Mouse (Mus musculus) cortical plate, adult 2 months (tissue): ENCODE data around the gene Olfr1497. TPM values are rescaled to one million over a fixed set of nuclear protein-coding genes. Genes with fewer than 3 reads are reported as not detected.
"Not testable (repeated sequence)": the region's sequence is repeated elsewhere in the genome, so short reads cannot be mapped to it uniquely, and the experiment has no call there.

Source experiments
- H3K27ac ChIP-seq: fragments of 200-500 bp; 2 replicates; pipeline ENCODE4 v1.5.1; 2012; ENCODE audit warnings: low read length, control low read depth, inconsistent platforms; ENCODE audit not compliant: insufficient read depth
- H3K4me1 ChIP-seq: fragments of 200-500 bp; 2 replicates; pipeline ENCODE4 v1.6.1; 2011; ENCODE audit warnings: low read length; ENCODE audit not compliant: control insufficient read depth, insufficient read depth
- H3K4me3 ChIP-seq: fragments of 200-500 bp; 2 replicates; pipeline ENCODE4 v1.5.1; 2011; ENCODE audit warnings: mild to moderate bottlenecking, low read length, control low read depth; ENCODE audit not compliant: insufficient read depth
- CTCF ChIP-seq: fragments of 200-500 bp; IDR thresholded peaks from 2 replicates; pipeline ENCODE4 v1.5.1; 2011; ENCODE audit warnings: mild to moderate bottlenecking, control low read depth, low read length; ENCODE audit not compliant: insufficient read depth; ENCODE audit errors: extremely low read depth
- POLR2A ChIP-seq: fragments of 200-500 bp; IDR thresholded peaks from 2 replicates; pipeline ENCODE4 v1.6.1; 2011; ENCODE audit warnings: mild to moderate bottlenecking, low read length, control low read depth; ENCODE audit not compliant: insufficient read depth; ENCODE audit errors: extremely low read depth
- polyA plus RNA-seq: library from polyadenylated mRNA; depleted of rRNA; stranded (reverse); fragments of >200 nt; gene quantifications from 2 replicates; pipeline ENCODE4 v1.2.3, GENCODE M21; 2012; rRNA removed

The Olfr1497 gene
- not detected in 2 replicates for polyA plus RNA-seq

- TF ChIP-seq POLR2A = no peak
- no peak for TF ChIP-seq CTCF
- no peak within 1 kb of the TSS for H3K4me3 ChIP-seq
- no peak within 1 kb of the TSS for H3K27ac ChIP-seq
- H3K4me1 ChIP-seq = no peaks in the 10 kb centered on the region
Measured at GRCm38 (mm10) chr19:13798102-13798501, at the start of gene Olfr1497. Gene Olfr1497, minus strand, starts transcription at chr19:13798202.

GRCm38 (mm10) chr19:13830388-13830787 lies 32.4 kb upstream of the Olfr1497 start, which contains the start of gene Olfr1500:
Gene Olfr1500, minus strand, starts transcription at chr19:13830488.
- H3K4me3 ChIP-seq = no peak within 1 kb of the TSS
- H3K27ac ChIP-seq = no peak within 1 kb of the TSS
- TF ChIP-seq CTCF = no peak
- no peak for TF ChIP-seq POLR2A
- H3K4me1 ChIP-seq = no peaks in the 10 kb centered on the region

- no peak overlapping the region for H3K27ac ChIP-seq
- H3K4me1 ChIP-seq = no peaks in the 10 kb centered on the region
- TF ChIP-seq POLR2A (no peak), CTCF (no peak)
- H3K4me3 ChIP-seq = no peak overlapping the region
Measured at GRCm38 (mm10) chr19:13828447-13828846, 30.4 kb upstream of the Olfr1497 start.

GRCm38 (mm10) chr19:13820847-13821246 lies 22.8 kb upstream of the Olfr1497 start:
- H3K4me3 ChIP-seq = no peak overlapping the region
- TF ChIP-seq CTCF (no peak), POLR2A (no peak)

GRCm38 (mm10) chr19:13819347-13819746 lies 21.3 kb upstream of the Olfr1497 start, which contains the start of gene Olfr1499:
Gene Olfr1499, minus strand, starts transcription at chr19:13819447.
- H3K4me1 ChIP-seq = no peaks in the 10 kb centered on the region
- TF ChIP-seq POLR2A (no peak), CTCF (no peak)
- no peak within 1 kb of the TSS for H3K4me3 ChIP-seq

More at GRCm38 (mm10) chr19:13820847-13821246, 22.8 kb upstream of the Olfr1497 start:
- Histone ChIP-seq H3K4me1 (no peaks in the 10 kb centered on the region), H3K27ac (no peak overlapping the region)

GRCm38 (mm10) chr19:13818827-13819226 lies 20.8 kb upstream of the Olfr1497 start:
- TF ChIP-seq POLR2A (no peak), CTCF (0 out of 2 replicates have a peak, but pooled peaks have one; percentile 2)
- no peak overlapping the region for H3K4me3 ChIP-seq
- no peaks in the 10 kb centered on the region for H3K4me1 ChIP-seq
- no peak overlapping the region for H3K27ac ChIP-seq

More at GRCm38 (mm10) chr19:13819347-13819746, 21.3 kb upstream of the Olfr1497 start, which contains the start of gene Olfr1499:
- H3K27ac ChIP-seq = no peak within 1 kb of the TSS

GRCm38 (mm10) chr19:13812823-13813222 lies 14.8 kb upstream of the Olfr1497 start:
- TF ChIP-seq POLR2A = no peak
- 0 out of 2 replicates have a peak, but pooled peaks have one; percentile 2 for TF ChIP-seq CTCF
- H3K4me1 ChIP-seq = no peaks in the 10 kb centered on the region
- no peak overlapping the region for H3K27ac ChIP-seq
- no peak overlapping the region for H3K4me3 ChIP-seq

GRCm38 (mm10) chr19:13805486-13805885 lies 7.5 kb upstream of the Olfr1497 start:
- not testable (repeated sequence) for H3K4me1 ChIP-seq, H3K4me3 ChIP-seq, H3K27ac ChIP-seq

GRCm38 (mm10) chr19:13777578-13777977 lies 20.4 kb downstream of the Olfr1497 start, which contains the start of gene Olfr1496:
Gene Olfr1496, plus strand, starts transcription at chr19:13777878.
- no peak within 1 kb of the TSS for H3K4me3 ChIP-seq
- H3K27ac ChIP-seq = no peak within 1 kb of the TSS
- TF ChIP-seq CTCF = no peak
- no peak for TF ChIP-seq POLR2A
- H3K4me1 ChIP-seq = no peaks in the 10 kb centered on the region

GRCm38 (mm10) chr19:13768565-13769276 lies 29.3 kb downstream of the Olfr1497 start:
- H3K27ac ChIP-seq = no peak overlapping the region
- no peak for TF ChIP-seq CTCF
- no peak for TF ChIP-seq POLR2A
- no peak overlapping the region for H3K4me3 ChIP-seq
- no peaks in the 10 kb centered on the region for H3K4me1 ChIP-seq

- no peaks in the 10 kb centered on the region for H3K4me1 ChIP-seq
- no peak for TF ChIP-seq CTCF
- TF ChIP-seq POLR2A = no peak
Measured at GRCm38 (mm10) chr19:13764306-13764705, 33.7 kb downstream of the Olfr1497 start, which contains the start of gene Olfr1495. Gene Olfr1495, plus strand, starts transcription at chr19:13764606.

More at GRCm38 (mm10) chr19:13764306-13764705, 33.7 kb downstream of the Olfr1497 start, which contains the start of gene Olfr1495:
- no peak within 1 kb of the TSS for H3K27ac ChIP-seq
- no peak within 1 kb of the TSS for H3K4me3 ChIP-seq
